Mouse (Mus musculus) central nervous system, embryonic 18 days (tissue): ENCODE results near the gene Vps26a. TPM values are rescaled to one million over a fixed set of nuclear protein-coding genes. Genes with fewer than 3 reads are reported as not detected.

ENCODE experiments used
- polyA plus RNA-seq: library from polyadenylated mRNA; depleted of rRNA; stranded (reverse); fragments of >200 nt; gene quantifications from 2 replicates; pipeline ENCODE4 v1.2.3, GENCODE M21; 2012; rRNA removed

Vps26a gene
- polyA plus RNA-seq, result 28.3 and 30.0 TPM in 2 replicates

DNA sequence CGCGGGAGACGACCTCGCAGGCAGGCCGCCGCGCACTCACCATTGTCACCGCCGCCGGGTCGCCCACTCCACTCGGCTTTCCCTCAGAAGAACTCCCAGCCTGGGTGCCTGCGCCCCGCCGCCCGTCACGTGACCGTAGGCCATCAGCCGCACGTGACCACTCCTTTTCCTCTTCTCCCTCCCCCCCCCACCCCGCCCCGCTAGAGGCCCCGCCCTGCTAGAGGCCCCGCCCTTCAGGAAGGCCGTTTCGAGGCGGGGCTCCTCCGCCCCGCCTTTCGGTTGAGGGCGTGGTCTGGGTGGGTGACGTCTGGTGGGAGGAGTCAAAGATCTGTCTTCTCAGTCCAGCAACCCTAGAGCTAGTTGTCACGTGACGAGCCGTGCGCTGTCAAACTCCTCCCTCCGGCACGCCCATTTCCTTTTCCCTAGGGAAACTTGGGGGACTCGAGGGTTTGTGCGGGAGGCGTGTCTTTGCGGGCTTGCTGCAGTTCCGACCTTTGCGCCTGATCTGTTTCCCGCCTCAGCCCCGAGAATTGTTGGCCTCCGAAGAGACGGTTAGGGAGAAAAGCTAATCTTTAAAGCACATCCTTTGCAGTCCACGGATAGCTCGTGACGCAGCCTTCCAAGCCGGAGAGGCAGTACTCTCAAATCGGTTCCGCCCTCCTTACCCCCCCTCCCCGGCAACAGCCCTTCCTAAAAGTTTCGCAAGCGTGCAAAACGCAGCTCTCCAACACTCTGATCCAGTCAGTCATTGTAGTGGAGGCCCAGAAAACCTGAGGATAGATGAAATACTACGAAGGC lies at the start of gene Vps26a:
TSS of gene Vps26a (minus strand) at position 188 of the 798 bp plus-strand sequence.

DNA sequence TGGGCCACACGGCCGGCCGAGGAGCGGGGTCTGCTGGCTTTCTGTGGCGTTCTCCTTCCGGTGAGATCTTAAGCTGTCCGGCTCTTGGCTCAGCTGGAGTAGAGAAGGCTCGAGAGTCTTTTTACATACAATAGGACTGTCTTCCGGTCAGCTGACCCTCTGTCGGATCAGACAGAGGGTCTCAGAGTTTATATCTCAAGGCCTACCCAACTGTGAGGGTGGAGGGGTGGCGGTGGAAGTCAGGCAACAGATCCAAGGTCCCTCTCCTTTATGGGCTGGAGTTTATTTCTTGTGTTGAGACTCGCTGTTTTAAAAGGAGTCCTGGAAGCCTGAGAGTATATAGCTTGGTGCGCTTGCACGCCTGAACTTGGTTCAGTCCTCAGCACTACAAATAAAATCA lies 40.7 kb upstream of the Vps26a start, which contains the start of gene Srgn:
TSS of gene Srgn (minus strand) at position 101 of the 400 bp plus-strand sequence.

DNA sequence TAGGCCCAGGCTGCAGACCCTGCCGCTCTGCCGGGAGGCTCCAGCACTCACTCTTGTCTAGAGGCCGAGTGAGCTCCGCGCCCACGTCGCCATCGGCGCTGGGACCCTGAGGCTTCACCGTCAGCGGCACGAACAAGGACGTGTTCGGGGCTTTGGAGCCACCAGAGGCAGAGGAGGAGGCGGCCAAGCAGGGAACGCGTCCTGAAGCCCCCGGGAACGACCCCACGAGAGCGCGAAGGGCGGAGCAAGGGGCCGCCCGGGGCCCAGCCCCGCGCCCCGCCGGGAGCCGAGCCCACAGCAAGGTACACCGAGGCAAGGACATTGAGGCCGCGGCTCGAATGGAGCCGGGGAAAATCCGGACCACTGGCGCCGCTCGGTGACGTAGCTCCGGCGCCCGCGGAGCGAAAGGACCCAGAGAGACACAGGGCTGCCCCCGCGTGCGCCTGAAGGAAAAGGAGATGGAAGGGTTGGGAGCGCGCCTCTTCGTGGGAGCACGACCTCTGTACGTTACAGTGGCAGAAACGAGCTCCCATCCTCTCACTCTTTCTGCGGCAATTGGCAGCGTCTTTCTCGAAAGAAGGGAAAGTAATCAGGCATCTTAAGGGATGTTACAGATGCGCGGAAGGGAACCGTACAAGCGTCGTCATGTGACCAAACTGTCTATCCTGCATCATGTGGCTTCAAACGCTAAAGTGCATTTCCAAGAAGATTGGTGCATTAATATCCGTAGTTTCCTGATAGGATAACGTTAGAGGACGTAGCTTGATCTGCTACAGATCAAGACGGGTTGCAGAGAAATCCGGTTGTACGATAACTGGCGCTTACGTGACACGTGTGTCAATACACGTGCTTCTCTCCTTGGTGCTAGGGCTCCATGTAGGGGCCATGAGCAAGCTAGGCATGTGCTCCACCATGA lies 37.0 kb downstream of the Vps26a start, which contains the start of the genes 4930507D05Rik and Supv3l1:
TSS of gene 4930507D05Rik (plus strand) at position 126 of the 916 bp plus-strand sequence.
TSS of gene Supv3l1 (minus strand) at position 375 of the 916 bp plus-strand sequence.

DNA sequence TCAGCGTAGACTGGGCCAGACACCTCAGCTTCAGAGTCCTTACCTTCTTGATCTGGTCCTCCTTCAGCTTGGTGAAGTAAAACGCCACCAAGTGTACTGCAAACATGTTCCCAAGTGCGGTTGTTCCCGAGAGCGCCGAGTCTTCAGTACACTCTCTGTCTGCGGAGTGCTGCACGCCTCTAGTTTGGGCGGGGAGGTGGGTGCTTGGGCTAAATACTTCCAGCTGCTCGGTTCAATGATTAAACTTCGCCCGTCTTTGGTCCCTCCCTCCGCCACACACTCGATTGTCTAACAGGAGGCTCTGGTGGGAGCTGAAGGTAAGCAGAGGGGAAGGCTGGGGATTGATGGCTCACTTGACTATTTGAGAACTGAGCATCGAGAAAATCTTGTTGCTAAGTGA lies 64.3 kb downstream of the Vps26a start, which contains the start of gene Hkdc1:
TSS of gene Hkdc1 (minus strand) at position 237 of the 400 bp plus-strand sequence.

Other genes starting within 250 kb of the Vps26a start
- 0.05 TPM in 1 of 2 replicates, not detected in the other for gene Tacr2, start 234.4 kb downstream of the Vps26a start, polyA plus RNA-seq
- gene Hk1, start 106.9 kb downstream of the Vps26a start, polyA plus RNA-seq, result 105 and 118 TPM in 2 replicates
- gene Hkdc1, start 64.3 kb downstream of the Vps26a start, polyA plus RNA-seq, result 0.35 and 0.41 TPM in 2 replicates
- gene 4930507D05Rik, start 37.3 kb downstream of the Vps26a start, polyA plus RNA-seq, result 1.1 and 1.4 TPM in 2 replicates
- gene Supv3l1, start 37.1 kb downstream of the Vps26a start, polyA plus RNA-seq, result 27.2 and 28.7 TPM in 2 replicates
- 5.4 and 5.6 TPM in 2 replicates for gene Srgn, start 40.6 kb upstream of the Vps26a start, polyA plus RNA-seq
- 67.4 and 68.3 TPM in 2 replicates for gene Kif1bp, start 91.7 kb upstream of the Vps26a start, polyA plus RNA-seq
- 36.4 and 38.5 TPM in 2 replicates for gene Ddx21, start 115.5 kb upstream of the Vps26a start, polyA plus RNA-seq
- 73.4 and 75.4 TPM in 2 replicates for gene Ddx50, start 164.4 kb upstream of the Vps26a start, polyA plus RNA-seq
- gene Stox1, start 239.3 kb upstream of the Vps26a start, polyA plus RNA-seq, result 3.4 and 4.1 TPM in 2 replicates